Mouse (Mus musculus) left cerebral cortex, adult 2 months (tissue): ENCODE data around the gene Tmem179. TPM values are rescaled to one million over a fixed set of nuclear protein-coding genes. Genes with fewer than 3 reads are reported as not detected.

Experiments used
- DNase-seq, 2 experiments: peaks; one replicate each; pipeline ENCODE4 v3.0.0; 2021 to 2022; ENCODE audit warnings: low spot score in 2 of 2, mixed read lengths in 1 of 2; ENCODE audit errors: extremely low spot score in 1 of 2
- H3K27ac ChIP-seq: fragments of 200-600 bp; 2 replicates; pipeline ENCODE4 v1.8.1; 2022
- H3K4me3 ChIP-seq: fragments of 200-600 bp; 2 replicates; pipeline ENCODE4 v1.8.1; 2022
- CTCF ChIP-seq: fragments of 200-600 bp; IDR thresholded peaks from 2 replicates; pipeline ENCODE4 v1.8.1; 2022; ENCODE audit warnings: antibody characterized with exemption, mild to moderate bottlenecking, moderate library complexity
- intact Hi-C: fragments of 180-260 bp; cut with DNase I; formaldehyde crosslinking; loops from one replicate; pipeline ENCODE4 v1.15.1; 2025
- long read RNA-seq, 2 experiments: library from polyadenylated mRNA; stranded (forward); transcript quantifications; one replicate each; pipeline ENCODE4 v2.0.0; 2021; ENCODE audit warnings: borderline mapping rate in 2 of 2
- total RNA-seq, 2 experiments: library from RNA; stranded (reverse); gene quantifications; 2 replicates each; pipeline ENCODE4 v1.2.3; 2021

Gene Tmem179
- total RNA-seq = 100 to 1,000 TPM; 122 TPM
- long read RNA-seq, experiment 1, transcript Tmem179-201 (4 exons, 2,380 nt) = major isoform, 248 of 274 reads
- long read RNA-seq, experiment 1, partial matches to known transcripts = 4 of 274 reads
- long read RNA-seq, experiment 1, other reads (novel, unspliced or antisense) = 22 of 274 reads
- long read RNA-seq, experiment 2, transcript Tmem179-201 (4 exons, 2,380 nt) = major isoform, 161 of 185 reads
- long read RNA-seq, experiment 2, partial matches to known transcripts = 5 of 185 reads
- long read RNA-seq, experiment 2, other reads (novel, unspliced or antisense) = 19 of 185 reads

DNA sequence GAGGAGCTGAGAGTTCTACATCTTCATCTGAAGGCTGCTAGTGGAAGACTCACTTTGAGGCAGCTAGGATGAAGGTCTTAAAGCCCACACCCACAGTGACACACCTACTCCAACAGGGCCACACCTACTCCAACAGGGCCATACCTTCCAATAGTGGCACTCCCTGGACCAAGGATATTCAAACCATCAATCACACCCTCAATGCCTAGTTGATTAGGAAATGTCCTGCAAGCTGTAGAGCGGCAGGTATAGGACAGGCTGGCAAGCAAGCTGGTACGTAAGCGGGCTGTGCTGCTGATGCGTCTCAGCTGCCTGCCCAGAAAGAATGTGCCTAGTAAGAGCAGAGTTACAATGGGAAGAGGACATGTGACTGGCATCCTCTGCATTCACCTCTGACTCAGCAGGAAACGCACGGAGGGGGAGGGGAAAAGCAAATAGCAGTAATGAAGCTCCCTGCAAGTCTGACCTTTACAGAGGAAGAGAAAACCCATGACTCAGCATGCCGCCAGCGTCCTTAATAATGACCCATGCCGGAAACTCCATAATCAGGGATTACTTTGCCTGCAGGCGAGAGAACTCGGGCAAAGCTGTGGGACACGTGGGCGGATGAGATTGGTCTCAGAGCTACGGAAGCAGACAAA lies at the start of gene Tmem179:
TSS of gene Tmem179 (minus strand) at position 51 of the 641 bp plus-strand sequence.
- DNase-seq = no peak
- no peak for TF ChIP-seq CTCF
- intact Hi-C loops = loop anchor here (2.0 kb wide), 1 partner anchor 26 kb away; no protein-coding TSS in a partner anchor
- Histone ChIP-seq H3K27ac (no peak within 1 kb of the TSS), H3K4me3 (no peak within 1 kb of the TSS; the same call in 1 of the 2 replicates)

DNA sequence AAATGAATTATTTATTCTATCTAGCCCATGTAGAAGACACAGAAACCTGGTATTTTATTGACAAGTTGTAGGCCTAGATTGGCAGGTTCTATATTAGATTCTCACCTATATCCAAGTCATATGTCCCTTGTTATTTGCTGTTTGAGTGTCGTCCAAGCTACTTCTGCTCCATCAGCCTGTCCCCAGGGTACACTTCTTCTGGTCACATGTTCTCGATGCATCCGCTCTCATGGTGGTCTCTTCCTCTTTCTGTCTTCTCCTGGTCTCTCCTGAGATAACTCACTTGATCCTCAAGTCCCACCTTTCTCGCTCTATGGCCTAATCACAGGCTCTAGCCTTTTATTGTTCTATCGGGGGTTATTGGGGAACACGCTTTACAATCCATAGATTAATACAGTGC lies 46.5 kb upstream of the Tmem179 start:
- no peak for DNase-seq
- no peak overlapping the region for H3K27ac ChIP-seq
- TF ChIP-seq CTCF = no peak
- intact Hi-C loops = no loop called here
- no peak overlapping the region for H3K4me3 ChIP-seq

DNA sequence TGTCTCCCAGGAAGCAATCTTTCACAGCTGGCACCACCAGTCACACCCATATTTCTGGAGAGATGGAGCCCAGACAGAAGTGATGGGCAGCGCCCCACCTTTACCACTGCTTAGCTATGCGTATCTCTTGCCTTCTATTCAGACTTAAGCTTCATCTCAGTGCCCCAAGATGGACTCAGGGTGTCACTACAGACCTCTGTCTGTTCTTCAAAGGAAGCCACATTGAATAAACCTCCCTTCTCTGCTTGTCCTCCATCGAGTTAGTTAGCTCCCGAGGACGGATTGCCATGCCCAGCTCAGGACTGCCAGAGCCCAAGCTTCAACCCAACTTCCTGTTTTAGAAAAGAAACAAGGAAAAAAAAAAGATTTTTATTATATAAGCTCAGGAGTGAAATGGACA lies 45.9 kb upstream of the Tmem179 start:
- intact Hi-C loops = no loop called here
- DNase-seq = no peak
- TF ChIP-seq CTCF = no peak; the same call in 1 of the 2 replicates
- no peak overlapping the region for H3K4me3 ChIP-seq
- no peak overlapping the region for H3K27ac ChIP-seq

DNA sequence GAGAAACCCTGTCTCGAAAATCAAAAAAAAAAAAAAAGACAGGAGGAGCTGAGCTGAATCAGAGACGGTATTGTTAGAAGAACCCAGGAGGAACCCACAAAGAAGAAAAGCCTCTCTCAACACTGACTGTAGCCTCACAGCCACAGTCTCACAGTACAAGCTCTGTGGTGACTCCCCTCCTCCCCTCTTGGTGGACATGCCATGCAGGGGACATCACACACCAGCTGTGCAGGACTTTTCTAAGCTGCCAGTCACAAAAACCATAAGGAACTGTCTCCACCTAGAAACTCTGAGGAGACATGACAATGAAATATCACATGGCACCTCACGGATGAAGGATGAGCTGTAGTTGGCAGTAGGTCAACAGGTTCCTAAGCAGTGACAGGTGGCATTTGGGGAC lies 44.6 kb upstream of the Tmem179 start:
- intact Hi-C loops = no loop called here
- no peak for TF ChIP-seq CTCF
- no peak for DNase-seq
- H3K27ac ChIP-seq = no peak overlapping the region
- no peak overlapping the region for H3K4me3 ChIP-seq

DNA sequence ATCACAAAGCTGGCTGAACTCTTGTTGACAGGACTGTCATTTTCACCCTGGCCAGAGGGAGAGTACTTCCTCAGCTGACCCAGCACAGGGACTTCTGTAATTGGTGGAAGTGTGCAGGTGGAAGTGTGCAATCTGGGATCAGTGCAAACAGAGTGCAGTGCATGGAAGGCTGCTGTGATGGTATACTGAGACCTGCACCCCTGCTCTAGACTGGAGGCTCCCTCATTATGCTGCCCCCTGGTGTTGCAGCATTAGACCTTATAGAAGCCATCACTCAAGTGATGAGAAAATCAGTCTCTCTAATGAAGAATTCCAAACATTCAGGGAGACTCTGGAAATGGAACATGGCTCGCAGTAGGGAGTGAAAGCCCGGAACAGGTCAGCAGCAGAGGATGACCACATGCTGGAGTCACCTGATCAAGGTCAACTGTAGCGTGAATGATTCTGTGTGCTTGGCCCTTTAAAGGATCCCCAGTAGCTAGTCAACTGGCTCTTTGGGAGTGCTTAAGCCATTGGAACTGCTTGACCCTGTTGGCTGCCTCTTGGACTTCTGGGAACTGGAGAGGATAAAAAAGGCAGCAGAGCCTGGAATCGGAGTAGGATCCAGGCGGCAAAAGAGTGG lies 43.7 kb upstream of the Tmem179 start:
- no peak for DNase-seq
- peak; percentile 47 for TF ChIP-seq CTCF
- intact Hi-C loops = no loop called here
- Histone ChIP-seq H3K4me3 (no peak overlapping the region), H3K27ac (no peak overlapping the region)

DNA sequence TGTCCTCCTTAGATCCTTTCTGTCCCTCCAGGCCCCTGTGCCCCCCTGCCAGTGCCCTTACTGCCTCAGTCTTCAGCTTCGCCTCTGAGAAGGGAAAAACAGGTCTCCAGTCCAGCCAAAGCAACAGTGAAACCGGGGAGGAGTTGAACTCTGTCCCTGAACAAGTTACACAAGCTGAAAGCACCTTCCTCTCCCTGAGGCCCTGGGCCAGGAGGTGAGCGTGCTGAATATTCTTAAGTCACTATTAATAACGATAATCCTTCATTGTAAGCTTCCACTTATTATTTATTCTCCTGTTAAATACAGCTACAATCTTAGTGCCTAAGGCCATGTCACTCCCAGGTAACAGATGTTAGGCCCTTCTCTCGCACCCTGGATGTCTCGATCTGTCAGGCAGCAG lies 43.1 kb upstream of the Tmem179 start:
- Histone ChIP-seq H3K4me3 (no peak overlapping the region), H3K27ac (no peak overlapping the region; the same call in 1 of the 2 replicates)
- intact Hi-C loops = no loop called here
- no peak for DNase-seq
- no peak for TF ChIP-seq CTCF

DNA sequence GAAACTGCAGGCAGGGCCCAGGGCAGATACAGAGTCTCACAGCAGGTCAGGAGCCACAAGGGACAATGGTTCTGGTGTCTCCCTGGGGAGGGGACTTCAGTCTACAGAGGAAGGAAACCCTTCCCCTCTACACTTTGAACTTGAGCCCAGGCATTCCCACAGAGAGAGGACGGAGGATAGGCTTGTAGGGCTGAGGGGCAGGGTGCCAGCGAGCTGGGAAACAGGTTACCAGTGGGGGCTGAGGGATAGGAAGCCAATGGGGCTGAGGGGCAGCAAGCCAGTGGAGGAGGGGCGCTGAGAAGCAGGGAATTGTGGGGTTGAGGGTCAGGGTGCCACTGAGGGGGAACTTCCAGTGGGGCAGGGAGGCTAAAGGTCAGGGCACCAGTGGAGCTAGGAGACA lies 42.7 kb upstream of the Tmem179 start:
- intact Hi-C loops = no loop called here
- no peak for TF ChIP-seq CTCF
- no peak for DNase-seq
- H3K4me3 ChIP-seq = no peak overlapping the region
- H3K27ac ChIP-seq = no peak overlapping the region; the same call in 1 of the 2 replicates

DNA sequence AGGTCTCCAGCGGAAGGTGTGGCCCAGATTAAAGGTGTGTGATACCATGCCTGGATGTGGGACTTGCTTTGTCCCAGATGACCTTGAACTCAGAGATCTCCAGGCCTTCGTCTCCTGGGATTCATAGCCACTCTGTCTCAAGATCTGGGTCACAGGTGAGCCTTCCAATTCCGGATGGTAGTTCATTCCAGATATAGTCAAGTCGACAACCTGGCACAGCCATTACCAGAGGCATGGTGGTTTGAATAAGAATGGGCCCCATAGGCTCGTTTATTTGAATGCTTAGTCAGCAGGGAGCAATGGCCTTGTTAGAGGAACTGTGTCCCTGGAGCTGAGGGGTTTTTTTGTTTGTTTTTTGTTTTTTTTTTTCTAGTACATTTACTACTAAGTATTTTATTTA lies 40.7 kb upstream of the Tmem179 start:
- no peak for TF ChIP-seq CTCF
- H3K27ac ChIP-seq = no peak overlapping the region
- intact Hi-C loops = no loop called here
- no peak for DNase-seq
- no peak overlapping the region for H3K4me3 ChIP-seq

DNA sequence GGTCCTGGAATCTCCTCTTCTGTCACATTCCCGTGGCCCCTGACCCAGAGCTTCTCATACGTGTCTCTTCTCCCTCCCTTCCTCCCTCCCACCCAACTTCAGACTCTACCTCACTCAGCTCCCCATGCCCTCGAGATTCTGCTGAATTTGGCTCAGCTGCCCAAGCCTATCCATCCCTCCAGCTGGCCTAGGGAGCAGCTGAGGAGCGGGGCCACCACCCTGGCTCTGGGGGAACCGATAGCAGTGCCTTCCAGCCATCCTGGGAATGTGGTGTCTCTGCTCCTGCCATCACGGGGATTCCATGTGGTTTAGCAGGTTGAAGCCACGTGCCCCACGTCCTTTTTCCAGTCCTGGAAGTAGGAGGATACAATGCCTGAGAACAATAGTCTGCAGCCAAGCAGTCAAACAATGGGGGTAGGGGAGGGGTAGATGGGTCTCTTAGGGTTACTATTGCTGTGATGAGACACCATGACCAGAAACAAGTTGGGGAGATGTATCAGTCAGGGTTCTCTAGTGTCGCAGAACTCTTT lies 40.0 kb upstream of the Tmem179 start:
- no peak overlapping the region for H3K27ac ChIP-seq
- no peak for TF ChIP-seq CTCF
- DNase-seq = no peak
- intact Hi-C loops = no loop called here
- no peak overlapping the region for H3K4me3 ChIP-seq

DNA sequence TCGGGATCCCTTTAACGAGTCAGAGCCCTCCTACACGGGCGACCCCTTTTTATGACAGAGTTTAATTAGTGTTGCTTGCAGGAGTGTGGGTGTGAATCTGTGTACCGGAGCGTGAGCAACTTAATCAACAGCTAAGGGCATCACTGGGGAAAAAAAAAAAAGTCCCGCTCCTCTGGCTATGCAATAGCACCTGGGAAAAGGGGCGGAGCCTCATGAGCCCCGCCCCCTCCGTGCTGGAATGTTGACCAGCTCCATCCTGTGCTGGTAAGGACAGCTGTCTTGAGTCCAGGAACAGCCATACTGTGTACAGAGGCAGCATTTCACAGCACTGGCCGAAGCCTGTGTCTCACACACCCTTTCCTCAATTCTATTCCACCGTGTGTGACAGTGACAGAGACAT lies 38.4 kb upstream of the Tmem179 start:
- no peak for TF ChIP-seq CTCF
- intact Hi-C loops = no loop called here
- H3K4me3 ChIP-seq = no peak overlapping the region
- H3K27ac ChIP-seq = no peak overlapping the region
- no peak for DNase-seq

DNA sequence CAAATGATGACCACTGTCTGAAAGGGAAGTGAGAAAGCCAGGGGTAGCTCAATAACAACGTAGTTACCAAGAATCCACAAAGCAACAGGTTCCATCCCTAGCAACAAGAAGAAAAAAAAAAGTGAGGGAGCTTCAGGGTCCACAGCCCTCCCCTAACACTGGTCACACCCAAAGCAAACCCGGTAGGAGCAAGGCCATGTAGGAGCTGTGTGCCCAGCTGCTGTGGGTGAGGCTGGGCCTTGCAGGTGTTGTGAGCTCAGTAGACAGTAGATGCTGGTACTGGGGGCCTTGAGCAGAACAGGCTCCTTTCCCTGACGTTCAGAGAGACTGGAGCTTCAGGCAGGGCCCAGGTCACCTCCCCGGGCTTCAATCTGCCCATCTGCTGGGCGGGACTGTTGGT lies 36.0 kb upstream of the Tmem179 start:
- no peak for TF ChIP-seq CTCF
- Histone ChIP-seq H3K4me3 (no peak overlapping the region), H3K27ac (peak overlapping the region; percentile 48; the same call in 1 of the 2 replicates)
- no peak for DNase-seq
- intact Hi-C loops = loop anchor here (1.0 kb wide), 2 partner anchors 53 to 72 kb away; no protein-coding TSS in a partner anchor

DNA sequence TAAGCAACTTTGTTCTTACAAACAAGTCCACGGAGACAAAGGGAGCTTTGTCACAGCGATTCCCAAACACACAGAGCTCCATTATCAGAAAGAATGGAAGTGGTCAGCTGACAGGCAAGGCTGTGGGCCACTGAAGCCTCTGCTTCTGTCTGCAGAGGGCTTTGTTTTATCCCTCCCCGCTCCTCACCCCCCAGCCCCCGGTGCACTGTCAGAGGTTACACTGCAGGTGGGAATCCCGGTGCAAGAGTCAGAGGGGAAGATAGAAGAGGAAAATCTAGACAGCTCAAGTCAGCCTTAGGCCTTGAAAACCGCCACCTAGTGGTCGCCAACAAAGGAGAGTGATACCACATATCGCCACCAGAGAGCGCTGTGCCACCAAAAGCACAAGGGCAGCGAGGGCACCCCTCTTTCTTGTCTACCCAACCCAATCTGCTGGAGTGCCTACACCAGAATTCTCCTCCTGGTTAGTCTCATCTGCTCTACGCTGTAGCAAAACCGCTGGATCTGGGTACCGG lies 35.4 kb upstream of the Tmem179 start:
- intact Hi-C loops = loop anchor here (1.0 kb wide), 2 partner anchors 53 to 72 kb away; no protein-coding TSS in a partner anchor
- TF ChIP-seq CTCF = peak; percentile 100
- H3K27ac ChIP-seq = peak overlapping the region; percentile 79

More for the DNA sequence above, 35.4 kb upstream of the Tmem179 start:
- DNase-seq = peak; percentile 87 to 97
- no peak overlapping the region for H3K4me3 ChIP-seq
